Mouse (Mus musculus): Measurements from ENCODE around the gene Celf5. TPM values are rescaled to one million over a fixed set of nuclear protein-coding genes. Genes with fewer than 3 reads are reported as not detected.

Gene Celf5
- polyA plus RNA-seq, 1 experiment from 2014 or later, result 0.42 TPM

DNA sequence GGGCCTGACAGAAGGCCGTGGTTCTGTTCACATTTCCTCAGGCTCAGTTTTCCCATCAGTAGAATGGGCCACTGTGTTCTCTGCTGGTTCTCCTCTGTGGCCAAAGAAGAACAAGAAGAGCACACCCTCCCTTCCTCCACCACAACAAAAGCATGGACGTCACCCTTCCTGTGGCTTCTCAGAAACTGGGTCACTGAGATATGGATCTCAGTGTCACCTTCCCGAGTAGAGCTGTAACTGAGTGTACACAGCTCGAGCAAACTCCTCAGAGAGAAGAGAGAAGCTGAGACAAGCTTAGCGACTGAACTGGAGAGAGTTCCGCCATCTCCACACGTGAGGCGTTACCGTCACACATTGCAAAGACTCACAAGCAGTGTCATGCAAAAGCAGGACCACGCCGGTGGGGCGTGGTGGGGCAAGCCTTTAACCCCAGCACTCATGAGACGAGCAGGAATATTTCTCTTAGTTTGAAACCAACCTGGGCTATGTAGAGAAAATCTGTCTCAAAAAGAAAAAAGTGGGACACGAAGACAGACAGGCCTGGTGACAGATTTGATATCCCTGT, 27.8 kb upstream of the Celf5 start:
- Histone ChIP-seq H3K4me1 (no peaks in the 10 kb centered on the region), H3K4me3 (no peak overlapping the region), H3K9ac (no peak overlapping the region), H3K27ac (no peak overlapping the region), H3K27me3 (0 out of 2 replicates have a peak, but pooled peaks cover 11% of the 10 kb centered on the region), H3K36me3 (no peaks in the 10 kb centered on the region), H3K4me2 (no peak overlapping the region), H3K9me3 (no peaks in the 10 kb centered on the region)
- 66% methylated on average over 14 of the region's 14 CpGs for WGBS
- no peak for ATAC-seq (ENCODE audit: borderline replicate concordance, extremely low read depth, low FRiP score, low TSS enrichment)

DNA sequence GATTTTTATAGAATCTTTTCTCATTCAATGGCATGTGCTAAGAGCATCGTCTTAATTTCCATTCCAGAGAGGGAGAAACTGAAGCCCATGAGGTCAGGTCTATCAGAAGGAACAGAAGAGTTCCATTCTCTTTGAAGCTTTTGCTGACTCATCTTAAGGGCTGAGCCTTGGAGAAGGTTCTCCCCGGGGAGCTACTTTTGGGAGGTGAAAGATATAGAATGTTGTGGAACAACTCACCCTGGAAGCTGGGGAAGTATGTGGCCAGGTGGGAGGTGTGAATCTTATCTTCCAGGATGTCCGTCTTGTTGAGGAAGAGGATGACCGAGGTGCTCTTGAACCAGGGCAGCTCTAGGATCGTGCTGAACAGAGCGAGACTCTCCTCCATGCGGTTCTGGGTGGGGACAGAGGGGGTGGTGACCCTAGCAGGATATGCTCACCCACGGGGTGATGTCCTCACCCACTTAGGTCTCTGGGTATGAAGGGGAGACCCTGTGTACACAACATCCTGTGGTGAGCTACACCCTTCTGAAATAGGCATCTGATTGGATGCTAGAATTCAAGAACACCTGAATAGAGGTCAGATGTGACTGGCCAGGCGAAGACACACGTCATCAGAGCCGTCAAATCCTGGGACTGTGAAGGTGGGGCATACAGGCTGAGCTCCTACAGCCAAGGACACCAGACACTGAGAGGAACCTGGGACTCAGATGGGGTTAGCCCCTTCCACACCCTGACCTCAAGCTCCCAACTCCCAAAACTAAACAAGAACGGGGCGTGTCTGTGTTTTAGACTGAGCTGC, 25.4 kb upstream of the Celf5 start:
- WGBS, result 61% methylated on average over 13 of the region's 13 CpGs

GRCm38 (mm10) chr10:81507095-81507494, 24.6 kb upstream of the Celf5 start:
- WGBS, result 22% methylated on average over 6 of the region's 6 CpGs
- H3K27ac ChIP-seq, result no peak overlapping the region
- no peak for ATAC-seq (ENCODE audit: borderline replicate concordance, extremely low read depth, low FRiP score, low TSS enrichment)

More for the DNA sequence above, 25.4 kb upstream of the Celf5 start:
- Histone ChIP-seq H3K9ac (no peak overlapping the region), H3K4me1 (peaks cover under 1% of the 10 kb centered on the region), H3K9me3 (no peaks in the 10 kb centered on the region), H3K27me3 (0 out of 2 replicates have a peak, but pooled peaks cover 11% of the 10 kb centered on the region), H3K4me2 (no peak overlapping the region), H3K36me3 (no peaks in the 10 kb centered on the region), H3K4me3 (no peak overlapping the region), H3K27ac (no peak overlapping the region)
- ATAC-seq (ENCODE audit: borderline replicate concordance, extremely low read depth, low FRiP score, low TSS enrichment), result no peak

DNA sequence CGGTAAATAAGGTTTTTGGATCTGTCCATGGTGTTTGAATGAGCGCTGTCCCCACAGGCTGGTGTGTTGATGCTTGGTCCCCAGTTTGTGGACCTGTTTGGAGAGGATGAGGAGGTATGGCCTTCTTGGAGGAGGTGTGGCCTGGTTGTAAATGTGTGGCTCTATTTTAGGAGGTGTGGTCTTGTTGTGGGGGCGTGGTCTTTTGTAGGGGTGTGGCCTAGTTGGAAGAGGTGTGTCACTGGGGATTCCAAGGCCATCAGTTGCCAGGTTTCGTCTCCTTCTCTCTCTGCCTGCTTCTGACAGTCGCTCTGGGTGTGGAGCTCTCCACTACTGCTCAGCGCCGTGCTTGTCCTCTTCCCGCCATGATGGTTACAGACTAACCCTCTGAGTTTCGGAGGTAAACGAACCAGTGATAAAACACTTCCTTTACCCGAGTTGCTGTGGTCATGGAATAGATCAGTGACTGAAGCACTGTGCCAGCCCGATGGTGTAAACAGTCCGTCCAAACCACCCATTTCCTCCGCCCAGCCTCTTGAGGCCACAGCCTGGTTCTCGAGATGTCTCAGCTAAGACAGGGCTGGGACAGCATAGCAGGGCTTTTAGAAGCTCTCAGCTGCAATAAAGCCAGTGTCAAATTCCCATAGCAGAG, 22.6 kb upstream of the Celf5 start:
- 58% methylated on average over 15 of the region's 15 CpGs for WGBS
- Histone ChIP-seq H3K4me3 (no peak overlapping the region), H3K36me3 (no peaks in the 10 kb centered on the region), H3K4me1 (peaks cover 3% of the 10 kb centered on the region), H3K4me2 (no peak overlapping the region), H3K27me3 (no peaks in the 10 kb centered on the region), H3K27ac (no peak overlapping the region), H3K9me3 (no peaks in the 10 kb centered on the region), H3K9ac (no peak overlapping the region)
- no peak for ATAC-seq (ENCODE audit: borderline replicate concordance, extremely low read depth, low FRiP score, low TSS enrichment)

More at GRCm38 (mm10) chr10:81507095-81507494, 24.6 kb upstream of the Celf5 start:
- H3K4me2 ChIP-seq, result no peak overlapping the region
- H3K9ac ChIP-seq, result no peak overlapping the region
- no peaks in the 10 kb centered on the region for H3K9me3 ChIP-seq
- no peaks in the 10 kb centered on the region for H3K36me3 ChIP-seq
- H3K4me3 ChIP-seq, result no peak overlapping the region
- peaks cover 3% of the 10 kb centered on the region for H3K4me1 ChIP-seq
- H3K27me3 ChIP-seq, result 0 out of 2 replicates have a peak, but pooled peaks cover 11% of the 10 kb centered on the region

- H3K27me3 ChIP-seq, result no peaks in the 10 kb centered on the region
- H3K4me3 ChIP-seq, result peak overlapping the region; percentile 28
- H3K27ac ChIP-seq, result no peak overlapping the region
- ATAC-seq (ENCODE audit: borderline replicate concordance, extremely low read depth, low FRiP score, low TSS enrichment), result no peak
- H3K9ac ChIP-seq, result peak overlapping the region; percentile 25; the same call in 1 of the 2 replicates
- peaks cover 8% of the 10 kb centered on the region for H3K4me1 ChIP-seq
- H3K36me3 ChIP-seq, result no peaks in the 10 kb centered on the region
- H3K9me3 ChIP-seq, result no peaks in the 10 kb centered on the region
- 6% methylated on average over 27 of the region's 36 CpGs for WGBS
- peak overlapping the region; percentile 65 for H3K4me2 ChIP-seq
Measured at GRCm38 (mm10) chr10:81502658-81503057, 20.1 kb upstream of the Celf5 start.

DNA sequence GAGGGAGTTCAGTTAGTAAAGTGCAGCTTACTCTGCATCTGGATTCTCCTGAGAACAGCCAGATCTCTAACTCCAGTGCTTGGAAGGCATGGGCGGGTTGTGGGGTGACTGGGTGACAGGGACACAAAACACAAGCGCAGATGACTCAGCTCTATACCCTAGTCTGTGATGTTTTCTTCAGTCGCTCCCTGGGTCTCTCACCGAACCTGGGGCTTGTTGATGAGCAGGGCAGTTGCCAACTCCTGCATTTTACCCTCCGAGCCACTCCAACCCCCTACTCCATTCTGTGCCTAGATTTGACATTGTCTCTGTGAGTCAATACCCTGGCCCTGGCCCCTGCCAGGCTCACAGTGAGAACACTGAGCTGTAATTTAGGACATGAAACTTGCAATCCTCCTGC, 19.4 kb upstream of the Celf5 start:
- H3K27ac ChIP-seq, result no peak overlapping the region
- no peaks in the 10 kb centered on the region for H3K36me3 ChIP-seq
- no peaks in the 10 kb centered on the region for H3K9me3 ChIP-seq
- H3K27me3 ChIP-seq, result no peaks in the 10 kb centered on the region
- 77% methylated on average over 5 of the region's 5 CpGs for WGBS
- no peak overlapping the region for H3K9ac ChIP-seq
- H3K4me3 ChIP-seq, result no peak overlapping the region
- H3K4me1 ChIP-seq, result peaks cover 14% of the 10 kb centered on the region
- ATAC-seq (ENCODE audit: borderline replicate concordance, extremely low read depth, low FRiP score, low TSS enrichment), result no peak
- H3K4me2 ChIP-seq, result no peak overlapping the region

GRCm38 (mm10) chr10:81500032-81500431, 17.5 kb upstream of the Celf5 start, which contains the start of gene S1pr4:
Gene S1pr4 (minus strand): TSS chr10:81500132.
- peaks cover 21% of the 10 kb centered on the region for H3K4me1 ChIP-seq
- H3K9ac ChIP-seq, result no peak within 1 kb of the TSS
- WGBS, result 71% methylated on average over 3 of the region's 3 CpGs

GRCm38 (mm10) chr10:81499250-81499901, 16.9 kb upstream of the Celf5 start:
- H3K9me3 ChIP-seq, result no peaks in the 10 kb centered on the region
- no peak overlapping the region; the same call in 1 of the 2 replicates for H3K27ac ChIP-seq
- ATAC-seq (ENCODE audit: borderline replicate concordance, extremely low read depth, low FRiP score, low TSS enrichment), result no peak
- no peaks in the 10 kb centered on the region for H3K27me3 ChIP-seq
- peak overlapping the region; percentile 12; the same call in 1 of the 2 replicates for H3K4me3 ChIP-seq
- no peaks in the 10 kb centered on the region for H3K36me3 ChIP-seq
- peak overlapping the region; percentile 33 for H3K4me2 ChIP-seq
- peaks cover 27% of the 10 kb centered on the region for H3K4me1 ChIP-seq
- WGBS, result 72% methylated on average over 23 of the region's 23 CpGs
- H3K9ac ChIP-seq, result no peak overlapping the region

More at GRCm38 (mm10) chr10:81500032-81500431, 17.5 kb upstream of the Celf5 start, which contains the start of gene S1pr4:
- Histone ChIP-seq H3K4me3 (peak within 1 kb of the TSS; percentile 12; the same call in 1 of the 2 replicates), H3K27me3 (no peaks in the 10 kb centered on the region), H3K36me3 (no peaks in the 10 kb centered on the region), H3K4me2 (peak within 1 kb of the TSS; percentile 33), H3K9me3 (no peaks in the 10 kb centered on the region), H3K27ac (no peak within 1 kb of the TSS; the same call in 1 of the 2 replicates)
- no peak for ATAC-seq (ENCODE audit: borderline replicate concordance, extremely low read depth, low FRiP score, low TSS enrichment)

GRCm38 (mm10) chr10:81498316-81499249, 16.1 kb upstream of the Celf5 start:
- WGBS, result 80% methylated on average over 38 of the region's 38 CpGs
- Histone ChIP-seq H3K4me2 (peak overlapping the region; percentile 92), H3K9ac (no peak overlapping the region), H3K9me3 (no peaks in the 10 kb centered on the region), H3K36me3 (peaks cover under 1% of the 10 kb centered on the region; the same call in 1 of the 2 replicates), H3K4me3 (peak overlapping the region; percentile 12; the same call in 1 of the 2 replicates), H3K4me1 (peaks cover 29% of the 10 kb centered on the region), H3K27ac (no peak overlapping the region), H3K27me3 (no peaks in the 10 kb centered on the region)
- no peak for ATAC-seq (ENCODE audit: borderline replicate concordance, extremely low read depth, low FRiP score, low TSS enrichment)

- Histone ChIP-seq H3K4me1 (peaks cover 26% of the 10 kb centered on the region), H3K9me3 (no peaks in the 10 kb centered on the region), H3K27me3 (no peaks in the 10 kb centered on the region), H3K27ac (no peak overlapping the region), H3K4me3 (peak overlapping the region; percentile 99), H3K9ac (peak overlapping the region; percentile 21; the same call in 1 of the 2 replicates), H3K36me3 (peaks cover 10% of the 10 kb centered on the region; the same call in 1 of the 2 replicates), H3K4me2 (peak overlapping the region; percentile 92)
- no peak for ATAC-seq (ENCODE audit: borderline replicate concordance, extremely low read depth, low FRiP score, low TSS enrichment)
- 78% methylated on average over 17 of the region's 17 CpGs for WGBS
Measured at GRCm38 (mm10) chr10:81497401-81498270, 15.1 kb upstream of the Celf5 start.

All from lung, embryonic 15.5 days (tissue).